Mouse (Mus musculus) hindbrain, postnatal 0 days (tissue): Measurements from ENCODE around the gene A830005F24Rik. TPM values are rescaled to one million over a fixed set of nuclear protein-coding genes. Genes with fewer than 3 reads are reported as not detected.

ENCODE experiments used
- ATAC-seq: fragments of 200-750 bp; cut with Nextera tagmentation; 2 replicates; pipeline ENCODE4 v1.8.0; 2017; ENCODE audit warnings: mild to moderate bottlenecking, moderate TSS enrichment, moderate library complexity
- DNase-seq: peaks from one replicate; pipeline ENCODE4 v3.0.0-alpha.2; 2015; ENCODE audit warnings: low spot score
- H3K27ac ChIP-seq: fragments of 300-500 bp; sonication (generic); 2 replicates; pipeline ENCODE4 v1.5.1; 2014; ENCODE audit warnings: mild to moderate bottlenecking
- H3K27me3 ChIP-seq: fragments of 300-500 bp; sonication (generic); 2 replicates; pipeline ENCODE4 v1.6.1; 2014; ENCODE audit warnings: low read length, mixed read lengths; ENCODE audit not compliant: insufficient read depth
- H3K36me3 ChIP-seq: fragments of 300-500 bp; sonication (generic); 2 replicates; pipeline ENCODE4 v1.6.1; 2014; ENCODE audit warnings: low read length, mixed read lengths; ENCODE audit not compliant: insufficient read depth
- H3K4me1 ChIP-seq: fragments of 300-500 bp; sonication (generic); 2 replicates; pipeline ENCODE4 v1.6.1; 2014; ENCODE audit warnings: antibody characterized with exemption, low read length, mixed read lengths; ENCODE audit not compliant: insufficient read depth
- H3K4me2 ChIP-seq: fragments of 300-500 bp; sonication (generic); 2 replicates; pipeline ENCODE4 v1.6.1; 2014; ENCODE audit warnings: low read depth, mild to moderate bottlenecking, low read length, moderate library complexity, mixed read lengths
- H3K4me3 ChIP-seq: fragments of 300-500 bp; sonication (generic); 2 replicates; pipeline ENCODE4 v1.5.1; 2014; ENCODE audit warnings: low read length
- H3K9ac ChIP-seq: fragments of 300-500 bp; sonication (generic); replicated peaks from 2 replicates; pipeline ENCODE4 v1.6.1; 2014; ENCODE audit warnings: mild to moderate bottlenecking, low read length, moderate library complexity, mixed read lengths
- H3K9me3 ChIP-seq: fragments of 300-500 bp; sonication (generic); 2 replicates; pipeline ENCODE4 v1.6.1; 2016; ENCODE audit warnings: low read length, mixed read lengths
- CTCF ChIP-seq: IDR thresholded peaks from 2 replicates; pipeline ENCODE4 v1.5.1; 2016; ENCODE audit warnings: antibody characterized with exemption, control low read depth, low read depth
- WGBS: fragments of 180-500 bp; shearing (Covaris S2); extraction: QIAGEN DNeasy Blood & Tissue Kit; methylation state at CpG from one replicate; pipeline ENCODE4 v1.1.7; 2014; 5-methylcytosine and 5-hydroxymethylcytosine counted together
- microRNA counts: library from miRNA; unstranded; fragments of <30 nt; microRNA quantifications from one replicate; lab custom pipeline; 2015
- microRNA-seq, 2 experiments: library from miRNA; unstranded; fragments of <30 nt; microRNA quantifications; one replicate each; pipeline ENCODE4; 2016
- polyA plus RNA-seq: library from polyadenylated mRNA; unstranded; fragments of >200 nt; fragmentation: Nextera tagmentation; extraction: Ambion mirVana; gene quantifications from 2 replicates; pipeline ENCODE4 v1.2.1, GENCODE M21; 2015
- total RNA-seq: library from RNA; depleted of rRNA; stranded (reverse); fragments of >200 nt; gene quantifications from 2 replicates; pipeline ENCODE4 v1.2.3, GENCODE M21; 2014; rRNA removed

The A830005F24Rik gene
- total and polyA plus RNA-seq, 2 experiments from 2014 or later, result 1.6 to 2.2 TPM

- Histone ChIP-seq H3K4me2 (peak overlapping the region; percentile 56), H3K9me3 (no peaks in the 10 kb centered on the region), H3K4me1 (peaks cover 7% of the 10 kb centered on the region; the same call in 1 of the 2 replicates), H3K27ac (peak overlapping the region; percentile 93), H3K9ac (peak overlapping the region; percentile 43; the same call in 1 of the 2 replicates), H3K4me3 (peak overlapping the region; percentile 18), H3K36me3 (no peaks in the 10 kb centered on the region), H3K27me3 (no peaks in the 10 kb centered on the region)
- ATAC-seq, result peak; percentile 95
- DNase-seq, result peak; percentile 95
- 29% methylated on average over 21 of the region's 21 CpGs for WGBS
- no peak for TF ChIP-seq CTCF
These were observed 39.1 kb downstream of the A830005F24Rik start for GRCm38 (mm10) chr13:48552181-48553090.

GRCm38 (mm10) chr13:48553511-48553910, 40.1 kb downstream of the A830005F24Rik start:
- H3K4me2 ChIP-seq, result no peak overlapping the region
- DNase-seq, result no peak
- WGBS, result 30% methylated on average over 5 of the region's 5 CpGs

GRCm38 (mm10) chr13:48554552-48554951, 41.2 kb downstream of the A830005F24Rik start:
- ATAC-seq (no peak), DNase-seq (no peak)
- no peak for TF ChIP-seq CTCF
- Histone ChIP-seq H3K4me2 (no peak overlapping the region), H3K4me3 (no peak overlapping the region), H3K4me1 (peaks cover 7% of the 10 kb centered on the region; the same call in 1 of the 2 replicates), H3K9ac (no peak overlapping the region), H3K9me3 (no peaks in the 10 kb centered on the region), H3K27ac (no peak overlapping the region), H3K27me3 (no peaks in the 10 kb centered on the region), H3K36me3 (no peaks in the 10 kb centered on the region)
- 97% methylated on average over 1 of the region's 1 CpGs for WGBS

More at GRCm38 (mm10) chr13:48553511-48553910, 40.1 kb downstream of the A830005F24Rik start:
- TF ChIP-seq CTCF, result no peak
- no peak overlapping the region for H3K9ac ChIP-seq
- no peaks in the 10 kb centered on the region for H3K9me3 ChIP-seq
- H3K4me3 ChIP-seq, result no peak overlapping the region
- no peaks in the 10 kb centered on the region for H3K36me3 ChIP-seq
- ATAC-seq, result no peak
- H3K4me1 ChIP-seq, result peaks cover 7% of the 10 kb centered on the region; the same call in 1 of the 2 replicates
- H3K27ac ChIP-seq, result peak overlapping the region; percentile 93; the same call in 1 of the 2 replicates
- H3K27me3 ChIP-seq, result no peaks in the 10 kb centered on the region

GRCm38 (mm10) chr13:48555976-48556375, 42.6 kb downstream of the A830005F24Rik start:
- no peak for TF ChIP-seq CTCF
- WGBS, result 89% methylated on average over 1 of the region's 1 CpGs
- Histone ChIP-seq H3K4me1 (peaks cover 7% of the 10 kb centered on the region; the same call in 1 of the 2 replicates), H3K9ac (no peak overlapping the region), H3K27me3 (no peaks in the 10 kb centered on the region), H3K9me3 (no peaks in the 10 kb centered on the region), H3K27ac (no peak overlapping the region), H3K4me2 (no peak overlapping the region), H3K4me3 (no peak overlapping the region), H3K36me3 (no peaks in the 10 kb centered on the region)
- DNase-seq, result no peak
- ATAC-seq, result no peak

- Histone ChIP-seq H3K36me3 (no peaks in the 10 kb centered on the region), H3K4me1 (no peaks in the 10 kb centered on the region), H3K4me3 (no peak overlapping the region), H3K4me2 (no peak overlapping the region), H3K9ac (no peak overlapping the region), H3K9me3 (no peaks in the 10 kb centered on the region), H3K27me3 (no peaks in the 10 kb centered on the region), H3K27ac (no peak overlapping the region)
- 91% methylated on average over 2 of the region's 2 CpGs for WGBS
- no peak for TF ChIP-seq CTCF
- ATAC-seq (no peak), DNase-seq (no peak)
These were observed 48.1 kb downstream of the A830005F24Rik start for GRCm38 (mm10) chr13:48561481-48561880.

GRCm38 (mm10) chr13:48562336-48562735, 49.0 kb downstream of the A830005F24Rik start:
- WGBS, result 75% methylated on average over 5 of the region's 5 CpGs
- no peak overlapping the region for H3K4me3 ChIP-seq
- ATAC-seq, result no peak
- no peaks in the 10 kb centered on the region for H3K27me3 ChIP-seq
- no peaks in the 10 kb centered on the region for H3K9me3 ChIP-seq
- TF ChIP-seq CTCF, result no peak
- H3K4me2 ChIP-seq, result no peak overlapping the region
- no peak for DNase-seq
- H3K4me1 ChIP-seq, result no peaks in the 10 kb centered on the region
- H3K27ac ChIP-seq, result no peak overlapping the region
- no peak overlapping the region for H3K9ac ChIP-seq
- no peaks in the 10 kb centered on the region for H3K36me3 ChIP-seq

MicroRNAs within 50 kb of the gene (microRNA counts, 519-probe panel; counts per million panel counts)
- microRNA mmu-let-7a (lab: Ali Mortazavi, UCI) (6,565 counts per million, percentile 97 among the panel's probes with 10 or more counts), microRNA mmu-let-7d (lab: Ali Mortazavi, UCI) (6,426 counts per million, percentile 96 among the panel's probes with 10 or more counts), microRNA mmu-let-7f (lab: Ali Mortazavi, UCI) (5,559 counts per million, percentile 91 among the panel's probes with 10 or more counts)

Small RNA genes lying within 50 kb of the gene (microRNA-seq; reads per million reads assigned to microRNA genes)
- gene Gm24111 (0 reads per million in 2 experiments), gene Mirlet7a-1 (125 to 229 reads per million in 2 experiments), gene Mirlet7d (8,384 to 13,417 reads per million in 2 experiments), gene Mirlet7f-1 (0 reads per million in 2 experiments)

Other genes with a start within 250 kb of the A830005F24Rik start
- 19.3 and 23.9 TPM in 2 replicates for gene Zfp169, start 119 bp upstream of the A830005F24Rik start, total RNA-seq
- 2.8 TPM in 2 replicates for gene Zfp169, start 119 bp upstream of the A830005F24Rik start, polyA plus RNA-seq
- gene Ptpdc1, start 112.1 kb downstream of the A830005F24Rik start, total RNA-seq, result 16.3 and 30.8 TPM in 2 replicates
- gene Ptpdc1, start 112.1 kb downstream of the A830005F24Rik start, polyA plus RNA-seq, result 13.0 and 13.5 TPM in 2 replicates
- gene Barx1, start 149.4 kb downstream of the A830005F24Rik start, total RNA-seq, result not detected in 2 replicates
- gene Barx1, start 149.4 kb downstream of the A830005F24Rik start, polyA plus RNA-seq, result not detected in 2 replicates